In the genomic region with DNA sequence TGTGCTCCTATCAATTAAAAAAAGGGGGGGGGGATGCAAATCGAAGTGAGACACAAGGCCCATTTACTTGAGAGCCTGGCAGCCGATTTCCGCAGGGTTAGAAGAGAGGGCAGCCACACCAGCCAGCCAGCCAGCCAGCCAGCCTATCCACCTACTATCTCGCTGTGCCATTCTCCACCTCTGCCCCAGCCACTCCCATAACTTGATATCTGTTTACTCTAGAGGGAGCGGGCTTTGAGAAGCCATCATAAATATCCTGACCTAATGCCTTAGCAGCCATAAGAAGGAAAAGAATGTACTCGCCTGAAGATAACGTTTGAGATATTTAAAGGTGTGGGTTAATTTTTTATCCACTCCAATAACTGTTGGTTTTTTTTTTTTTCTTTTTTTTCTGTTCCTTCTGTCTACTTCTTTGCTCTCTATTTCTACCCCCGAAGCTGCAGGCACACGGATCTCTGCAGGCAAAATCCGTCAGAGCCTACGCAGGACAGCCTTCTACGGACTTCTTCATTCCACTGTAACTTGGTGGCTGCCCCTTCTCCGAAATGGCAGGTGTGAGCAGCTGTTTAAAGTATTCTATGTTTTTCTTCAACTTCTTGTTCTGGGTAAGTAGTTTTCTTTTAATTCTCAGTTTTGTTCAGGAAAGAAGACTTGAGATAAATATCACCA, we compare ENCODE assay signal across 10 mouse cellular contexts. TPM values are rescaled to one million over a fixed set of nuclear protein-coding genes. Genes with fewer than 3 reads are reported as not detected.
A peak's percentile ranks its signal among the peaks of the same experiment; 100 is the strongest.
DNase-seq lines count a peak whose midpoint lies in the region; ATAC-seq and TF ChIP-seq lines count a peak whose summit lies in the region.
"Had no signal": no experiment of that assay in that cellular context is flagged by ENCODE, and none has a peak within 500 bp of the region (broad histone marks: within the 10 kb centered on the region; RNA-seq: fewer than 3 reads in every experiment).

No protein-coding gene starts in this region.

- peak overlapping the region; percentile 46 to 76 for H3K4me3 ChIP-seq in MEL (ENCODE audit: control insufficient read depth in 1 of 2, insufficient read depth in 1 of 2, low read depth in 2 of 2, low read length in 2 of 2)
- H3K4me3 ChIP-seq in left cerebral cortex, adult 2 months, result no peak overlapping the region
- H3K4me3 ChIP-seq: midbrain, embryonic 15.5 days had no signal

- intact Hi-C loops in left cerebral cortex, adult 2 months (cut with DNase I), result no loop called here

- peaks cover 0 to 7% of the 10 kb centered on the region in 2 experiments; a peak in 2 of 4 replicates for H3K36me3 ChIP-seq in MEL (ENCODE audit: control insufficient read depth in 1 of 2, insufficient read depth in 2 of 2, low read length in 2 of 2)
- H3K36me3 ChIP-seq: midbrain, embryonic 15.5 days had no signal

- H3K79me2 ChIP-seq in MEL (ENCODE audit: control insufficient read depth, insufficient read depth, low read length, poor library complexity), result no peaks in the 10 kb centered on the region

- no peak for TF ChIP-seq CTCF in MEL (IDR thresholded peaks at IDR 0.05 in 2 of 3, conservative IDR thresholded peaks at IDR 0.05 in 1 of 3; ENCODE audit: control insufficient read depth in 1 of 3, insufficient read depth in 1 of 3, low read depth in 2 of 3, low read length in 3 of 3, poor library complexity in 1 of 3, severe bottlenecking in 1 of 3)
- no peak for TF ChIP-seq CTCF in left cerebral cortex, adult 2 months (IDR thresholded peaks at IDR 0.05)

- H3K9ac ChIP-seq in MEL (ENCODE audit: control insufficient read depth, low read depth, low read length, poor library complexity, severe bottlenecking), result peak overlapping the region; percentile 81
- H3K9ac ChIP-seq: midbrain, embryonic 15.5 days had no signal

- no peak for TF ChIP-seq RAD21 in MEL (IDR thresholded peaks at IDR 0.05; ENCODE audit: low read depth, low read length)

- H3K9me3 ChIP-seq in MEL (replicated peaks; ENCODE audit: insufficient read depth, low read length), result no peaks in the 10 kb centered on the region
- H3K9me3 ChIP-seq: midbrain, embryonic 15.5 days had no signal

- peaks cover 5 to 13% of the 10 kb centered on the region in 2 experiments; a peak in 3 of 4 replicates for H3K4me1 ChIP-seq in MEL (ENCODE audit: control insufficient read depth in 1 of 2, insufficient read depth in 2 of 2, low read length in 2 of 2)
- H3K4me1 ChIP-seq: midbrain, embryonic 15.5 days had no signal

- no peak for ATAC-seq in cerebellum, adult (ENCODE audit: insufficient number of reproducible peaks, low FRiP score, low TSS enrichment)
- ATAC-seq: midbrain, embryonic 15.5 days had no signal

- peak overlapping the region; percentile 89 for H3K27ac ChIP-seq in MEL (ENCODE audit: control insufficient read depth, low read depth, low read length)
- H3K27ac ChIP-seq in left cerebral cortex, adult 2 months, result no peak overlapping the region
- H3K27ac ChIP-seq: midbrain, embryonic 15.5 days had no signal

- no peak for TF ChIP-seq POLR2A in MEL (IDR thresholded peaks at IDR 0.05; ENCODE audit: control insufficient read depth in 1 of 2, insufficient read depth in 1 of 2, low read depth in 1 of 2, low read length in 2 of 2, poor library complexity in 1 of 2)

- peak in 1 of 2 experiments; percentile 65; a peak in 2 of 4 replicates for TF ChIP-seq EP300 in MEL (IDR thresholded peaks at IDR 0.05; ENCODE audit: low read depth in 1 of 2, low read length in 2 of 2)

- peak; percentile 81 for DNase-seq in MEL (ENCODE audit: low read depth, low spot score)
- peak; percentile 80 for DNase-seq in c-Kit-positive CD71-positive TER-119-positive erythroid progenitor cells, embryonic 14.5 days (ENCODE audit: low spot score)
- peak; percentile 24 to 30 for DNase-seq in kidney, postnatal 36 days
- DNase-seq in lung, postnatal 4 days, result peak; percentile 38 to 69
- DNase-seq in adrenal gland, postnatal 25 days, result no peak
- no peak for DNase-seq in left cerebral cortex, adult 2 months (ENCODE audit: extremely low spot score in 1 of 2, low spot score in 2 of 2)
- no peak for DNase-seq in cerebellum, postnatal 4 days (ENCODE audit: low spot score in 2 of 2)
- DNase-seq: right cerebral cortex, adult 18-20 months had no signal

- no peaks in the 10 kb centered on the region for H3K27me3 ChIP-seq in MEL (ENCODE audit: control insufficient read depth in 1 of 2, insufficient read depth in 2 of 2, low read length in 2 of 2)
- H3K27me3 ChIP-seq: midbrain, embryonic 15.5 days had no signal

TF ChIP-seq in MEL, 35 proteins besides CTCF, POLR2A, EP300 and RAD21:
- TF ChIP-seq MAZ (IDR thresholded peaks at IDR 0.05; ENCODE audit: low read depth, low read length), result no peak
- TF ChIP-seq JUND (IDR thresholded peaks at IDR 0.05; ENCODE audit: low read depth, low read length), result no peak
- TF ChIP-seq TCF12 (IDR thresholded peaks at IDR 0.05; ENCODE audit: low read depth, low read length), result 0 out of 2 replicates have a peak, but pooled peaks have one; percentile 20
- peak; percentile 82 for TF ChIP-seq ZNF384 (IDR thresholded peaks at IDR 0.05; ENCODE audit: low read depth, low read length)
- TF ChIP-seq TAL1 (IDR thresholded peaks at IDR 0.05; ENCODE audit: low read length), result peak; percentile 50
- TF ChIP-seq ZKSCAN1 (IDR thresholded peaks at IDR 0.05; ENCODE audit: low read depth, low read length), result no peak
- TF ChIP-seq GATA1 (IDR thresholded peaks at IDR 0.05; ENCODE audit: low read depth, low read length), result peak; percentile 43

RNA-seq across cellular contexts. Expression of a gene that starts 0.6 kb away (rescaled TPM):
- 6.4 and 6.6 TPM in 2 replicates for total RNA-seq in MEL (2012; rRNA removed)
- 10 to 100 TPM in 1 of 2 experiments, not detected in 1; 16.9 TPM for polyA plus RNA-seq in MEL (2012; ENCODE audit: insufficient read depth in 1 of 2, insufficient read length in 2 of 2, low read depth in 1 of 2, low replicate concordance in 2 of 2, missing spikeins in 1 of 2)
- total RNA-seq in adrenal gland, postnatal 25 days (2021), result 0.76 TPM in 1 of 2 replicates, not detected in the other
- 1 to 10 TPM in 1 of 2 experiments, under 1 TPM in 1; 0.56 to 1.7 TPM for total RNA-seq in left cerebral cortex, adult 2 months (2021)

Comparison
In these comparisons a context has a peak if more than half of its experiments do, and no peak if none do; other contexts are left out.
1. DNase-seq: peak in MEL (single experiment), c-Kit-positive CD71-positive TER-119-positive erythroid progenitor cells, embryonic 14.5 days (single experiment), kidney, postnatal 36 days (2 of 2) and lung, postnatal 4 days (2 of 2); none in adrenal gland, postnatal 25 days (single experiment), left cerebral cortex, adult 2 months (0 of 2) and cerebellum, postnatal 4 days (0 of 2).